Mouse (Mus musculus) embryo, embryonic 11 days (tissue): ENCODE measurements around the gene Acadsb.
"Not testable (repeated sequence)": the region's sequence is repeated elsewhere in the genome, so short reads cannot be mapped to it uniquely, and the experiment has no call there.

ENCODE experiments used
- DNase-seq: peaks from one replicate; pipeline ENCODE4 v3.0.0-alpha.2; 2015

The Acadsb gene

DNA sequence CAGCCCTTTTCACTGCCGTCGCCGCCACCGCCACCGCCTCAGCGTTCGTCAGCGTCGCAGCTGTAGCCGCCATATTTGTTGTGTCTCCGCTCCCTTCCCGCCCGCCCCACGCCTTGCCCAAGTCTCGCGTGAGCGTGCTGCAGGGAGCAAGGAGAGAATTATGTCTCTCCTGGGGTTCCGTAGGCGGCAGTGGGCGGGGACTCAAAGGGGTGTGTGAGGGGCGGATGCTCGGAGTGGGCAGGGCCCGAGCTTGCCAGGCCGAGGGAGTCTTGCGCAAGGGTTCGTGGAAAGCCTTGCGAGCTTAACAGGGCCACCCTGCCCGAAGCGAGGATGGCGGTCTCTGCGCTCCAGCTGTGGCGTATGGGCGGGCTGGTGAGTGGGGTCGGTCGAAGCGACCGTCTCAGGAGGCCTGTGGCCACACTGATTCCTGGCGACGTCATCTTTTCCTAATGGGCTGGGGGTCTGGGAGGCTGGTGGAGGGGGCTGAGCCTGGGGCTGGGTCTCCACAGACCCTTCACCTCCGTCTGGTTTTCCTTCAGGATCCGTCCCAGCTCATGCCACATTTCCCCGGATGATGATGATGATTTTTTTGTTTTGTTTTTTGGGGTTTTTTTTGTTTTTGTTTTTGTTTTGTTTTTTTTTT is at the start of gene Acadsb, which contains the start of gene Ikzf5:
Acadsb (plus strand) TSS at position 186 of the 643 bp plus-strand sequence.
Ikzf5 (minus strand) TSS at position 106 of the 643 bp plus-strand sequence.
- DNase-seq, result peak; percentile 98

DNA sequence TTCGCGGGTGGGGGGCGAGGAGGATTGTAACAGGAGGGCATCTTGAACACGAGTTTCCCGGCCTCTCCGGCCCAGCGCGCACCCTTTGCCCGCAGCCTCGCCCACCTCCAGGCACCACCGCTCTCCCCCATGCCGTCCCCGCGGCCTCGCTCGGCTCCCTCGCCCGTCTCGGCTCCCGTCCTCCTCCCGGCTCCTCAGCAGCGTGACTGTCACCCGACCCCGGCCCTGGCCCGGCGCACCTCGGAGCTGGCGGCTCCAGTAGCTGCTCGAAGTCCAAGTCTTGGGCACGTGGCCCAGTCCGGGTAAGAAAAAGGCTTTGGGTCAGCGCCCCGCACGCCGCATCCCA is 48.2 kb upstream of the Acadsb start:
- DNase-seq, result no peak

DNA sequence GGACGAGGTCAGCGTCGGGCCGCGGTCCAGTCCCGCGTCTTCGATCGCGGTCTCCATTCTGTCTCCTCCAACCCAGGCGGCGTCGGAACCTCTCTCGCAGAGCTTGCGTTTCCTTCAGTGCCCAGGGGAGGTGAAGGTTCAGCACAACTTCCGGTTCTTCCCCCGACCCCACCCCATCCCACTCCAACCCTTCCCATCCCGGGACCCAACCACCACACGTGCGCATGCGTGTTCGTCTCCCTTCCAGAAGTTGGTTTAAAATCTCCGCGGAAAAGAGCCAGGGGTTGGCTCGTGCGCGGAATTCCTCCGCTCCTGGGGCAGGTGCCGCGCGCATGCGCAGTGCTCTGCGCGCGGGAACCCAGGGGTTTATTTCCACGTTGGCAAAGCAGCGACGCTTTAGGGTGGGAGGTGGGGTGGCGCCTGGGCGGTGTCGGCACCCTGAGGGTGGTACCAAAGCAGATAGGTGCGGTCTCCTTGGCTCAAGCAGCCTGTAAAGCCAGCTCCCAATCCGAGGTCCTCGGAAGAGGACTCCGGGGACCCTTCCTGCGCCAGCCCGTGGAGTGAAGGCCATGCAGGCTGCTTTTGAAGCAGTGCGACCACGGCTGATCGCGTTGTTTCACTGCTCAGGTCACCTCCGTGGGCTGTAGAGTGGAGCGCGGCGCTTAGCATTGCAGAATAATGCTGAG is 47.6 kb upstream of the Acadsb start, which contains the start of gene 2310057M21Rik:
2310057M21Rik (minus strand) TSS at position 145 of the 686 bp plus-strand sequence.
- DNase-seq, result peak; percentile 98

DNA sequence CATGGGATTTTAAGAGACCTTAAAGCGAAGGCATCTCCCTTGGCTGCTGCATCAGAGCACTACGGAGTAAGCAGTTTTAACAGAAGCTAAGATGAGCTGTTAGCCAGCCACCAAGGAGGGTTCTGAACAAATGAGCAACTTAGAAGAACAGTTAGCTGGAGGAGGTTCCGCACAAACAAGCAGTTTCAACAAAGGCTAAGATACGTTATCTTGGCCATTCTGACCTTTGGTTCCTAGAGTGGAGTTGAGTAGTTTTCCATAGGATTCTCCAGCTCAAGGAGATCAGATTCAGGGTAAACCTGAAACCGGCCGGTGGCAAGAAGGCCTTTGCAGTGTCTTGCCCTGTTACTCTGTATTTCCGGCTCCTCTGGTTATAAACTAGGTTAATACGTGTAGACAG is 46.3 kb upstream of the Acadsb start:
- no peak for DNase-seq

DNA sequence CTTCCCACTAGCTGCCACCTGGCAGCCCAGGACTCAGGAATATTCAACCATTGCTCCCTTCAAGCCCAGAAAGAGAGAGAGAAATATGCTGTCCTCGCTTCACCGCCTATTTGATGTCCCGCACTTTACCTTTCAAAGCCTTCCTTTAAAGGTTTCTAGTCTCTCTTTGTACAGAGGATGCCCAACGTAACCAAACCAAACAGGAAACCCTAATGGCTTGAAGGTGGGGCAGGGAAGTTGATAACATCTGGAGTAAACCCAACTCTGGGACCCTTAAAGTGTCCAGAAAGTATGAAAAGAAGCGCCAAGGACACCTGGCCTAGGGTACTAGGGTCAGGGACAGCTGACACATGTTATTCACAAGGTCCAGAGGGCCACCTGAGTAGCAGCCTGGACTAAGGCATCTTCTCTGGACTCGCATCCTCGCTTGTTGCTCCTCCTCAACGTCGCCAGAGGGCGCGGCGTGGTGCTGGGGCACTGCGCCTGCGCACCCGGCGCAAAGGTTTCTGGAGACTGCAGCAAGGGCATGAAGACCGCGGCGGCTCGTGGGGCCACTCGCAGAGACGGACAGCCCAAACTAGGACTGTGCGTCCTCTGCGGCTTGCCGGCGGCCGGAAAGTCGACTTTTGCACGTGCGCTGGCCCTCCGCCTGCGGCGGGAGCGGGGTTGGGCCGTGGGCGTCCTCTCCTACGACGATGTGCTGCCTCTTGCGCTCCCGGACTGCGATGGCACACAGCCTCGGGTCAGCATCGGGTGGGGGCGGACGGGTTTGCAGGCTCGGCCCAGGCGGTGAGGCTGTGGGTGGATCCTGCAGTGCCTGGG is 39.5 kb upstream of the Acadsb start, which contains the start of gene Pstk:
Pstk (plus strand) TSS at position 494 of the 822 bp plus-strand sequence.
- DNase-seq, result peak; percentile 94

DNA sequence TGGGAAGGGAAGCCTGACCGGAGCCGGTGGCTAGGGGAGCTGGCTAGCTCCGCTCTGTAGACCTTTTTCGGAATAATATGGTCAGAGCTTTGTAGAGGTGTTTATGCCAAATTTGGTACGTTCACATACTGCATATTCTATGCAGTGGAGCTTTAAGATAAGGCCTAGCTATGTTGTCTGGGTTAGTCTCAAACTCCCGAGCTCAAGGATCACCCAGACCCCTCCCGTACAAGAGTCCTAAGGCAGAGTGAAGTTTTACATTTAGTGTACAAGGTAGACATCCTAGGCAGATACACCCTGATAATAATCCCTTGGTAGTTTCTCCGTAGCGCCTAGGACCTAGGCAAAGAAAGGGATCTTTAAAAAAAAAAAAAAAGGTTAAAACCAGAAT is 38.9 kb upstream of the Acadsb start:
- DNase-seq, result no peak

DNA sequence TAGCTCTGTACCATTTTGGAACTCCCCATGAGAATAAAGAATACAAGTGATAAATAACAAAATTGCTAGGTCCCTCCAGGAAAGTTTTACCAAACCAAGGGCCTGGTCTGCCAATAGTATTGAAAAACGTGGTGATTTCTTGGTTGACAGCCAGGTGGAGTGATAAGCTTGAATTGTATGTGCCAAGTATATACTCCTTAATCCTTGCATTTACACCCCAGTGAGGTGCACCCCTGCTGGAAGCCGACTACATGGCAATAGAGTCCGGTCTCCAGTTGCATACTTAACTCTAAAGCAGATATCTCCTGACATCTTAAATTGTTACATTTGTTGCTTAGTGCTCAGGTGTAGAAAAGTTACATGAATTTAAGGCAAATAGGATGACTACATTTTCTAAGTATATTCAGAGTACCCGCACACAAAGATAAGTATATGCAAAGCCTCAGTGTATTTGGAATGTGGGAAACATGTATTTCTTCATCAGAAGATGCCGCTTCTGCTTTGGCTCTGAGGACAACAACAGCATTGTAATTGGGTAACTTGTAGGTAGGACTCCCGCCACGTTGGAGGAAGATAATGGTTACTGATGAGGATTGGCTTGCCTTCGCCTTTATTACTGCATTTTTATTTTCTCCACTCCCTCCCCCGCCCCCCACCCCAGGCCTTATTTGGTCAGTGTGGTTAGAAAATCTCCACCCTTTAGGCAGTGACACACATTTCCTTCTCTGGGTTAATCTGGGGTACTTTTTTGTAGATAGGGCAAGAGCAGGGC is 38.3 kb upstream of the Acadsb start:
- peak; percentile 22 for DNase-seq

DNA sequence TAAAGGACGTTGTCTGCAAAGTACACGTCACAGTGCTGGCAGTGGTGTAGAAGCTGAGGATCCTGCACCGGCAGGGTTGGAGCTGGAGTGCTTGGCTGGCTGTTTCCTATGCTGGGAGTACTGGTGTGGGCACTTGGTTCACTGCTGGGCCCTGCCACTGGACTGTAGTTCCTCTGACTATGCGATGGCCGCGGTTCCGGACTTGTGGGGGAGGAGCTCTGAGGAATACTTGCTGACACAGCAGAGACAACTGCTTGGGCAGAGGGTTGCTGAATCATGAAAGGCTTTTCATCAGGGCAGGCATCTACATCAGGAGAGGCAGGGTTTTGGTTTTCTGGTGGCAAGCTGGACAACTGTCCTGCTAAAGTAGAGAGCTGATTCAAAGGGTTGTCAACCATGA is 18.6 kb upstream of the Acadsb start:
- not testable (repeated sequence) for DNase-seq

DNA sequence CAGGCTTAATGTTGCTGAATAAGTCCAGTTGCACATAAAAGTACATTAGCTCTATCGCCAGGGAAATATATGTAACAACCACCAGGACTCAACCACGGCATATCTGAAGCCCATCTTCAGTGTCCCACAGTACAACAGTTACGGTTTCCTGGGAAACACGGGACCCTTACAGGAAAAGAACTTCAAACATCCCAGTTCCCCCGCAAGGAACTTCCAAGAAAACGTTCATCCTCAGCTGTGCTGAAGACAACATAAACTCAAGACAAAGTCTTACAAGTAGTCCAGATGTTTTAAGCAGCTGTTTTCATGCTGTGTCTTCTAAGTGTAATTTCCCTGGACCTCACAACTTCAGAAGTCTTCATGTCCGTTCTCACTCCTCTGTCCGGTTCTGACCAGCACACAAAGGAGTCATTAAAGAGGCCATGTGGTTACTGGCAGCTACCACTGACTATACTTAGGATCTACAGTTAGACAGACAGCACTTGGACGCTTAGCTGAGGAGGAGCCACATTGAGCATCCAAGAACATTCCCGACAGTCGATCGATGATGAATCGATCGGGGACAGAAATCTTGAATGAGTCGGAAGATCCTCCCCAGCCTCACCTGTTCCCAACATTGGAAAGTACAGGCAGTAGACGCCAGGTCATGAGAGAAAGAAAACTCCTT is 947 bp upstream of the Acadsb start:
- peak; percentile 51 for DNase-seq

DNA sequence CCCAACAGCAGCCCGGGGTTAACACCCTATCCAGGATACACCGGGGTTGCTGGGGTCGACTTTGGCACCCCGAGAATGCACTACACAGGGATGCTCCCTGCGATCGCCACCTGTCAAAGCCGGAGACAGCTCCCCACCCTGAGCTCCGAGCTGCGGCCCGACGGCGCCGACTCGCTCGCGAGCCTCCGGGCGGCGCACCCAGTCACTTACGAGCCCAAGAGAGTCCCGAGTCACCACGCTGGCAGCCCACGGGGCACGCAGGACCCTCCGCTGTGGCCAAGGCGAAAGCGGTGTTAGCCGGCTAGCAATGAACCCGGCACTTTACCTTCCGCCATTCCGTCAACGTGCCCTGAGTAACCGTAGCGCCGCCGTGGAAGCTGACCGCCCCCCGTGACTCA is 414 bp upstream of the Acadsb start:
- peak; percentile 39 for DNase-seq

DNA sequence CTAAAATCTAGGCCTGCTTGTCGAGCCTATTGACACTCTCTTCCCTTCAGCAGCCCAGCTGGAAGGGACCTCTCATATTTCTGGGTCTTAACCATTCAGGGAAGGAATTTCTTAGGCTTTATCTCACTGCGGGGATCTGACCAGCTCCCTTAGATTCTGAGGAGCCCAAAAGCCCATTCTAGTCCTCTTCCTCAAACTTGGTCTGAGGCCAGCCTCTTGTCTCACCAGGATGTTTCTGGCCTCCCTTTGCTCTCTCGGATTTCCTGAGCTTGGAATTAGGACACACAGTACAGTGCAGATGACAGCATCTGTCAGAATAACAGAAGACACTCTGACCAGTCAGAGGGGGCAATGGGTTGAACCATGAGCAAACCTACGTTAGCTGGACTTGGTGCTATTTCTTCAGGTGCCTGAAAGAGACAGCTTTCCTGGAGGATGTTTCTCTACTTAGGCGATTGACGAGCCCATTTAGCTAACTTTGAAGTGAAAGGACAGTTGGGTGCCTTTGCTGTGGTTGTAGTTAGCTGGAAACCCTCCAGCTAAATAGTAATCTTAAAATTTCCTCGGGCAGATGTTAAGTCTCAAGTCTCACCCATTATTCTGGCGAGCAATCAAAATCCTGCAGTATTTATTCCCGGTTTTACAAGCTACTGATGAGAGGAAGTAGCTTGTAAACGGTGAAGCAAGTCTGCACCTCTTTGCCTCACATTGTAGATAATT is 980 bp downstream of the Acadsb start:
- no peak for DNase-seq

DNA sequence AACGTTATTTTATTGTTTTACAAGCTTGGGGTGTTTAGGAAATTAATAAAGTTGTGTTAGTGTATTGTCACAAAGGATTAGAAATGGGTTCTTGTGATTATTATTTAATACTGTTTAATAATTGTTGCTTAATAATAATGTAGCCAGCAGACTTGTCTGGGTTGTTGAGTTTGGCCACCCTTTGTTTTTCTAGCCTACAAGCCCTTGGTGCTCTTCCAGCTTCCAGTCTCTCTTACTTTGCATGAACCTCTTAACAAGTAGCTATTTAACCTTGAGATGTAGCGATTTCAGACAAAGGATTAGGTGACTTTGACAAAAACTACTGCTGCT is 1.5 kb downstream of the Acadsb start:
- DNase-seq, result no peak

DNA sequence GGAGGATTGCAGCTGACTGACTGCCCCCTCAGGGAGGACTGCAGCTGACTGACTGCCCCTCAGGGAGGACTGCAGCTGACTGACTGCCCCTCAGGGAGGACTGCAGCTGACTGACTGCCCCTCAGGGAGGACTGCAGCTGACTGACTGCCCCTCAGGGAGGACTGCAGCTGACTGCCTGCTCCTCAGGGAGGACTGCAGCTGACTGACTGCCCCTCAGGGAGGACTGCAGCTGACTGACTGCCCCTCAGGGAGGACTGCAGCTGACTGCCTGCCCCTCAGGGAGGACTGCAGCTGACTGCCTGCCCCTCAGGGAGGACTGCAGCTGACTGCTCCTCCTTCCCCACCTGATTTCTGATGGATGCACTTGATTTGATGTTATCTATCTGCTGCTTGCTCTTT is 6.3 kb downstream of the Acadsb start:
- DNase-seq, result not testable (repeated sequence)

DNA sequence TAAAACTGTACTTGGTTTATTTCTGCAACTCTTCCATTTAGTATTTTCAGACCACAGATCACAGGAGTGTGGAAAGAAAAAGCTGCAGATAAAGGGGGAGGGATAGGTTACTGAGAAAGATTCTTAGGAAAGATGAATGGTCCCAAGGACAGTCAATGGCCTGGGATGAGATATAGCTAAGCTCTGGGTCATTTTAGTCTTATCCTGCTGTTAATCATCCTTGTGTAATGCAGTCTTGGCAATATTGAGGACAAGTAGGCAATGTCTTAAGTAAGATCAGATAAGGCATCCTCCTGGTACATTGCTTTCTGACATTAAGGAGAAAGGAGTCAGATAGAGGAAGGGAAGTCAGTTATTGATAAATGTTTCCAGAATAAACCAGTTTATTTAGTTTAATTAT is 7.2 kb downstream of the Acadsb start:
- no peak for DNase-seq

DNA sequence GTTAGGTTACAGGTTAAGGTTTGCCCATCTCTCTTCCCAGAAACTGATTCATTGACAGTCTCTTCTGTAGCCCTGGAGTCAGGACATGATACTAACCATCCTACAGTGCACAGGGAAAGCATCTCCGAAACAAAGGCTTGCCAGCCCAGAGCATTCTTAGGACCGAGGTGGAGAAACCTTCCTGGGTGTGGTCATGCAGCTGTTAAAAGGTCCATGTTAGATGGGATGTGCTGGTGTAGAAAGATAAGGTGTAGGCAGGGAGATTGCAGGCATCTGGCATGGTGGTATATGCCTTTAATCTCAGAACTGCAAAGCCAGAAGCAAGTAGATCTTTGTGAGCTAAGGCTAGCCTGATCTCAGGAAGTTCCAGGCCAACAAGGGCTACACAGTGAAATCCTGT is 14.5 kb downstream of the Acadsb start:
- DNase-seq, result no peak

DNA sequence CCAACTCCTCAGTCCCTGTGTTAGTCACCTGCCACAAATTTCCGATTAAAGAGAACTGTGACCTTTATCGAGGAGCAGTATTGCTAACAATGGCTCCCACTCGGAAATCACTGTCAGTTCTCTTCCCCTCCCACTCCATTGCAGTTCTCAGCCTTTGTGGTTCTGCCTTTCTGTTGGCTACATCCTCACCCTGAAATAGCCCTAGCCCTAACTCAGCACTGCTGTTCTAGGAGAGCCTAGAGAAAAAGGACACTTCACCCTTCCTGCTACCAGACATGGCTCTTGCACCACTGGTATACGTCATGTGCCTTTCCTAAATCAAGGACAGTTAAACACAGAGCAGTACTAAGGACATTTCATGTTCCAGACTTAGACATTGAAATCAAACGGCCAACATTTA is 16.9 kb downstream of the Acadsb start:
- no peak for DNase-seq

DNA sequence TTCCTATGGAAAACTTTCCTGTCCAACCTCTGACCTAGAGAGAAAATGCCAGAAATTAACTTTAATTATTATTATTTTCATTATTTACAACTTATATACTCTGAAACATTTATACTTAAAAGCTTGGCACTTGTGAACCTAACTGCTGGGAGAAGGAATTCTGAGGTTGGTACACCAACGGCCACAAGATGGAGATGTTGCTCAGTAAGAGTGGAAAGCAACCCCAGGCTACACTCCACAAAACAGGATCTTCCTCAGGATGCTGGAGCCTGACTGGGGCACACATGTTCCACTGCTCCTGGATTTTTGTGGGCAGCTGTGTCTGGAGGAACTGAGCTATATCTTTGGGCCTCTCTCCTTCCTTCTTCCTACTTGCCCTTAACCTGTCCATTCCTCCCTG is 21.8 kb downstream of the Acadsb start:
- DNase-seq, result peak; percentile 74

DNA sequence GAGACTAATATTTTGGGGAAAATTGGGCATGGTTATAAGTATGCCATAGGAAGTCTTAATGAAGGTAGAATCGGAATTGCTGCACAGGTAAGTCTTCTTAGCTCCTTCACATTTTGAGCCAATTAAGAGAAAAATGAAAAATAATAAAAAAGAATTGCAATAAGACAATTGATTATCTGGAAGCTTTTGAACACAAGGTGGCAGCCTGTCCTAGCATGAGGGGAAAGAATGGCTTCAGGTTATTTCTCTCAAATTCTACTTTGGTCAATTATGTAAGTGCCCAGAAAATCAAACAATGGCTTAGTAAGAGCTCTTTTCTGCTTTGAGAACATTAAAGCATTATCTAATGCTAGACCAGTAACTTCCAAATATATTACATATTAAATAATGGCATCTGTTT is 23.9 kb downstream of the Acadsb start:
- no peak for DNase-seq

DNA sequence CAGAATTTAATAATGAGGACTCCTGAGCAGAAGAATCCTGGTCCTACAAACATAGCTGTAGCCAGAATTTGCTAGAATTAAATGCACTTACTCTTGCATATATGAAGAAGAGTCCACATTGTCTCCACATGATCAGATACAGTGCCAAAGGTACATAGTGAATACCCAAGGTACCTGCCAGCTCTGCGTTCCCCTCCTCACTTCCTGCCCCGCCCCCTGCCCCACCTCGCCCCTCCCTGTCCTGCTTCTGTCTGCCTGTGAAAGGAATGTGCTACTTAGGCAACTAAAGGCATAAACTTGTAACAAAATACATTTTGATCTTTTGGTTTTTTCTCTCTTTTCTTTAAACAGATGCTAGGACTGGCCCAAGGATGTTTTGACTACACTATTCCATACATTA is 26.6 kb downstream of the Acadsb start:
- no peak for DNase-seq

DNA sequence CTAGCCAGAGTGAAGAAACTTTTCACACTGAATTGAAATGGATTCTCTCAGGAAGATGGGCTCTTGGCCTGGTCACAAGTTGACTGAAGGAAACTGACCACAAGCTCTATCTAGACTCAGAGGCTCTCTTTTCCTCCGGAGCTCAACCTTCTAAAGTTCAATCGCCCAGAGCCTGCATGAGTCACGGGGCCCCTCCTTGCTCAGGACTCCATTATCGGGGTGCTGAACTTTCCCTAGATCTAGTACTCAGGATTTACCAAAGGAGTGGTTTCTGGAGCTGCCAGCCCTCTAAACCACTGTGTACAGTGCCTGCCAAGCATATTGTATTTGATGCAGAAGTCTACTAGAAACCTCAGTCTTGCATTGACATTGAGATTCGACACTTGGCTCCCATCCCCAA is 46.3 kb downstream of the Acadsb start:
- no peak for DNase-seq

DNA sequence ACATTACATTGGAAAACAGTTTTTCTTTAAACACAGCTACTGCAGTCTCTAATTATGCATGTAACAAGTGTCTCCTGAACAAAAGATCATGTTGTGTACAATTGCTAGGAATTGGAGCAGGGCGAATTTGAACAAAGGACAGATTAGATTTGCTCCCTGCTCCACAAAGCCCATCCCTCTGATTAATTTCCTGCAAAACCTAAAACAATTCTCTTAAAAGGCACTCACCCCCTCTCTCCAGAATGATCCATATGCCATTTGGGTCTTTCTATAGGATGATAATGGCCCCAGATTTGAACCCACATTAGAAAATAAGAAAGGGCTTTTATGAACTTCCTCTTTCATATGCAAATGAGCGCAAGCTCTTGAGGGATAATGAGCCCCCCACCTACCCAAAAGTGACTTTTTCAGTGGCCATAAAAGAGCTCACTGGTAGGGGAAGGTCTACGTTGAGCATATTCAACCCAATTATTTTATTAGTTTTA is 54.8 kb downstream of the Acadsb start:
- DNase-seq, result peak; percentile 41

DNA sequence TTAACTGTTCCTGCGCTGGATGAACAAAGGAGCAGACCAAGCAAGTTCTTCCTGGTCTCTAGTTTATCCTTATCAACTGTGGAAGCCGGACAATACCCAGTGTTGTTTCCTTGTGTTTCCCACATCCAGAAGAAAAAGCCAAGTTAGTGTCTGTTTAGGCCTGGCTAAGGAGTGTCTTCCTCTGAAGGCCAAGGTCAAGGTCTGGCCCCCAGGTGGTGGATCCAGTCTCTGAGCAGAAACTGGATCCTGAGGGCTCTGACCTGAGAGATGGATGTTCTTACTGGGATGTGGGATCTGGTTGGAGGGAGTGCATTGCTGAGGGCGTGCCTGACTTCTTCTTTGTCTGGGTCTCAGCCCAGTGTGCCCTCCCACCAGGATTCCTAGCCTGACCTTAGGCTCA is 55.3 kb downstream of the Acadsb start:
- DNase-seq, result peak; percentile 42
